Mouse (Mus musculus): ENCODE results near the gene Rpl35.

Rpl35 gene

GRCm38 (mm10) chr2:38997386-38998374, 7.7 kb downstream of the Rpl35 start, which contains the start of gene Wdr38:
Wdr38 (plus strand) TSS chr2:38997476.
- peak; percentile 68 for DNase-seq (ENCODE audit: low read depth, low spot score)

GRCm38 (mm10) chr2:38992452-38992851, 13.0 kb downstream of the Rpl35 start:
- no peak for DNase-seq (ENCODE audit: low read depth, low spot score)

GRCm38 (mm10) chr2:38992004-38992403, 13.4 kb downstream of the Rpl35 start:
- DNase-seq (ENCODE audit: low read depth, low spot score), result no peak

GRCm38 (mm10) chr2:38988929-38989328, 16.5 kb downstream of the Rpl35 start:
- no peak for DNase-seq (ENCODE audit: low read depth, low spot score)

GRCm38 (mm10) chr2:38987803-38988510, 17.5 kb downstream of the Rpl35 start:
- DNase-seq (ENCODE audit: low read depth, low spot score), result no peak

- DNase-seq (ENCODE audit: low read depth, low spot score), result no peak
Measured at GRCm38 (mm10) chr2:38987371-38987770, 18.1 kb downstream of the Rpl35 start.

- DNase-seq (ENCODE audit: low read depth, low spot score), result no peak
Measured at GRCm38 (mm10) chr2:38986580-38986979, 18.8 kb downstream of the Rpl35 start.

- DNase-seq (ENCODE audit: low read depth, low spot score), result no peak
Measured at GRCm38 (mm10) chr2:38983456-38983855, 22.0 kb downstream of the Rpl35 start.

- no peak for DNase-seq (ENCODE audit: low read depth, low spot score)
Measured at GRCm38 (mm10) chr2:38977837-38978236, 27.6 kb downstream of the Rpl35 start.

GRCm38 (mm10) chr2:38975941-38976805, 29.3 kb downstream of the Rpl35 start:
- no peak for DNase-seq (ENCODE audit: low read depth, low spot score)

GRCm38 (mm10) chr2:38975181-38975580, 30.2 kb downstream of the Rpl35 start:
- no peak for DNase-seq (ENCODE audit: low read depth, low spot score)

GRCm38 (mm10) chr2:38974171-38974570, 31.3 kb downstream of the Rpl35 start:
- DNase-seq (ENCODE audit: low read depth, low spot score), result no peak

- no peak for DNase-seq (ENCODE audit: low read depth, low spot score)
Measured at GRCm38 (mm10) chr2:38973701-38974100, 31.7 kb downstream of the Rpl35 start.

- no peak for DNase-seq (ENCODE audit: low read depth, low spot score)
Measured at GRCm38 (mm10) chr2:38973223-38973622, 32.2 kb downstream of the Rpl35 start.

GRCm38 (mm10) chr2:38970057-38970456, 35.4 kb downstream of the Rpl35 start:
- no peak for DNase-seq (ENCODE audit: low read depth, low spot score)

- DNase-seq (ENCODE audit: low read depth, low spot score), result no peak
Measured at GRCm38 (mm10) chr2:38969650-38970049, 35.8 kb downstream of the Rpl35 start.

- no peak for DNase-seq (ENCODE audit: low read depth, low spot score)
Measured at GRCm38 (mm10) chr2:38964198-38964597, 41.2 kb downstream of the Rpl35 start.

GRCm38 (mm10) chr2:38957671-38958223, 47.7 kb downstream of the Rpl35 start:
- DNase-seq (ENCODE audit: low read depth, low spot score), result no peak

- no peak for DNase-seq (ENCODE audit: low read depth, low spot score)
Measured at GRCm38 (mm10) chr2:38956062-38956461, 49.4 kb downstream of the Rpl35 start.

- DNase-seq (ENCODE audit: low read depth, low spot score), result no peak
Measured at GRCm38 (mm10) chr2:38953152-38953883, 52.1 kb downstream of the Rpl35 start.
